Mouse (Mus musculus) ES-E14 (cell line): ENCODE measurements around the gene Myo1h.

Experiments
- HCFC1 ChIP-seq: IDR thresholded peaks from 2 replicates; pipeline ENCODE4 v1.6.1; 2012; ENCODE audit warnings: low read length, inconsistent platforms, borderline replicate concordance; ENCODE audit not compliant: insufficient read depth
- MAFK ChIP-seq: IDR thresholded peaks from 2 replicates; pipeline ENCODE4 v1.6.1; 2014; ENCODE audit warnings: mild to moderate bottlenecking, low read depth, low read length, inconsistent platforms; ENCODE audit not compliant: insufficient read depth
- ZC3H11A ChIP-seq: IDR thresholded peaks from 2 replicates; pipeline ENCODE4 v1.6.1; 2012; ENCODE audit warnings: low read depth, mild to moderate bottlenecking, inconsistent platforms, low read length, borderline replicate concordance

- TF ChIP-seq HCFC1 (no peak), ZC3H11A (no peak), MAFK (no peak)
Measured at GRCm38 (mm10) chr5:114374409-114375213, 85.6 kb downstream of the Myo1h start.
